Mouse (Mus musculus): ENCODE measurements around the gene Itih4.

Gene Itih4

GRCm38 (mm10) chr14:30933351-30933750 lies 47.1 kb downstream of the Itih4 start:
- no peak for DNase-seq (ENCODE audit: low read depth in 1 of 2, low spot score in 2 of 2)

DNA sequence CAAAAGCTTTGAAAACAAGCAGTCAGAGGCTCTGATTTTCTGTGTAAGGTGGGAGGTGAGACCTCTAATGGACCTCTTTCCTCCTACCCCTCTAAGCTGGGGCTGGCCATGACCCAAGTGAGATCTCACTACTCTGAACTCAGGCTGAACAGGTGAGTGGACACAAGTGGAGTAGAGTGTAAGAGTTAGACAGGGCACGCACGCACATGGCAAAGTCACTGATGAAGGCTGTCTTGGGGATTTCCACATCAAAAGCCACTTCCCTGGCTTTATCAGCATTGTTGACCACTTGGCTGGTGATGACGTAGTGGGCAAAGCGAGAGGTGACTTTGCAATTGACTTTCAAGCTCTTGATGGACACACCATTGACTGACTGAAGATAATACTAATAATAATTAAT lies 56.0 kb downstream of the Itih4 start:
- DNase-seq (ENCODE audit: low read depth in 1 of 2, low spot score in 2 of 2) = no peak

GRCm38 (mm10) chr14:30943038-30943437 lies 56.8 kb downstream of the Itih4 start, which contains the start of gene Itih1:
Gene Itih1 (minus strand): TSS chr14:30943289.
- DNase-seq (ENCODE audit: low read depth in 1 of 2, low spot score in 2 of 2) = no peak

- peak; percentile 43 to 61 for DNase-seq (ENCODE audit: low read depth in 1 of 2, low spot score in 2 of 2)
These were observed 57.8 kb downstream of the Itih4 start for GRCm38 (mm10) chr14:30943860-30944674.

- no peak for DNase-seq (ENCODE audit: low read depth in 1 of 2, low spot score in 2 of 2)
These were observed 58.5 kb downstream of the Itih4 start for GRCm38 (mm10) chr14:30944745-30945144.

DNA sequence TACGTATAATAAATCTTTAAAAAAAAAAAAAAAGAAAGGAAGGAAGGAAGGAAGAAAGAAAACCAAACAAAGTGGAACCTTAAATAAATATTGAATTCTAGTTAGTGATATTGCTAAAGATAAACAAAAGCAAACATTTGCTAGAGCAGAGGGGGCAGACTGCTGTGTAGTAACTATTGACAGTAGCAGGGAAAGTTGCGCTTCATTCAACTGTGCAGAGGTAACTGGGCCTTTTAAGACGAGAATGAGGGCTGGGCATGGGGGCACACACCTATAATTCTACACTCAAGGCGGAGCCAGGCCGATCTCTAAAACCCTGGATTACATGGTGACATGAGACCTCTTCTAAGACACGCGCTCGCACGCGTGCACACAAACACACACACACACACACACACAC lies 63.7 kb downstream of the Itih4 start:
- DNase-seq (ENCODE audit: low read depth in 1 of 2, low spot score in 2 of 2) = no peak

- peak; percentile 85 to 88 for DNase-seq (ENCODE audit: low read depth in 1 of 2, low spot score in 2 of 2)
These were observed 65.0 kb downstream of the Itih4 start, which contains the start of gene Nek4 for GRCm38 (mm10) chr14:30951154-30951825. Gene Nek4 (plus strand): TSS chr14:30951377.

Data from monocyte, adult 2 months (primary cell).